9 mouse cellular contexts compared by ENCODE assay signal in the genomic region with DNA sequence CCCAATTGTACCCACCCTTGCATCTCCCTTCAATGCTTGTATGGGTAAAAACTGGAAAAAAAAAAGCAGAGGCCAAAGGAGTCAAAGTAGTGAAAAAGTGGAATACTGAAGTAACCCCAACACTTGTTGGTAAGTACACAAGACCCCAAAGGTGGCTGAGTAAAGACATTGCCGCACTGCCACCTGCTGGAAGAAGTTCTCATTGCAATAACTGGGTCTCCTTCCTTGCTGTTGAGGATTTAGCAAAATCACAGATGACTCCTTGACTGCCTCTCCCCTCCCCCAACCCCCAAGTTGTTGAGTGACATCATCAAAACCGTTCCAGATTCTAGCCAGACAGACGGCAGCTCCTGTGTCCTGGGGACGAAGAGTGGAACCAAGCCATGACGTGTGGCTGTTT.
DNase-seq lines count a peak whose midpoint lies in the region; ATAC-seq and TF ChIP-seq lines count a peak whose summit lies in the region.
"Had no signal": no experiment of that assay in that cellular context is flagged by ENCODE, and none has a peak within 500 bp of the region (broad histone marks: within the 10 kb centered on the region; RNA-seq: fewer than 3 reads in every experiment).

No protein-coding gene starts in this region.

- intact Hi-C loops in left cerebral cortex, postnatal 14 days (cut with DNase I): loop anchor here (5.0 kb wide), 2 partner anchors 233 to 283 kb away; no protein-coding TSS in a partner anchor

- peak; percentile 38 for DNase-seq in kidney, adult 9 months
- DNase-seq in MN1 (ENCODE audit: low spot score): peak; percentile 69
- peak; percentile 76 for DNase-seq in brain, embryonic 14.5 days (ENCODE audit: low read depth)
- DNase-seq in frontal cortex, postnatal 36 days (ENCODE audit: low spot score in 2 of 2): peak; percentile 68 to 78
- DNase-seq in left cerebral cortex, postnatal 14 days (ENCODE audit: low spot score in 2 of 2): peak; percentile 85 to 88
- DNase-seq in ovary, postnatal 36 days (ENCODE audit: low spot score): peak; percentile 37

- H3K36me3 ChIP-seq in kidney, embryonic 16.5 days (ENCODE audit: insufficient read depth, low read length): no peaks in the 10 kb centered on the region

- no peak overlapping the region for H3K9ac ChIP-seq in kidney, embryonic 16.5 days (replicated peaks; ENCODE audit: low read length)

- no peak for ATAC-seq in kidney, embryonic 16.5 days (ENCODE audit: low FRiP score, low TSS enrichment)
- ATAC-seq in monocyte, adult 5-6 weeks (replicated peaks; ENCODE audit: insufficient number of reproducible peaks, low FRiP score, low TSS enrichment, poor library complexity, severe bottlenecking): no peak

- TF ChIP-seq CTCF in brain, embryonic 14.5 days (IDR thresholded peaks at IDR 0.05; ENCODE audit: borderline replicate concordance, extremely low read depth, insufficient read depth, insufficient read length): peak; percentile 78; the same call in 1 of the 2 replicates

- no peaks in the 10 kb centered on the region for H3K27me3 ChIP-seq in kidney, embryonic 16.5 days (ENCODE audit: insufficient read depth, low read length)

- no peak overlapping the region for H3K27ac ChIP-seq in kidney, embryonic 16.5 days (ENCODE audit: low read length)

- no peaks in the 10 kb centered on the region for H3K4me1 ChIP-seq in kidney, embryonic 16.5 days (ENCODE audit: insufficient read depth, low read length)

- no peak overlapping the region for H3K4me2 ChIP-seq in kidney, embryonic 16.5 days (replicated peaks; ENCODE audit: low read depth, low read length)

- no peak overlapping the region for H3K4me3 ChIP-seq in kidney, embryonic 16.5 days (ENCODE audit: low read length)
- H3K4me3 ChIP-seq: myocyte had no signal

- no peaks in the 10 kb centered on the region for H3K9me3 ChIP-seq in kidney, embryonic 16.5 days (ENCODE audit: low read length)

- TF ChIP-seq POLR2A in brain, embryonic 14.5 days (IDR thresholded peaks at IDR 0.05; ENCODE audit: borderline replicate concordance, extremely low read depth, insufficient read depth, insufficient read length, poor library complexity, severe bottlenecking): no peak

- WGBS in kidney, embryonic 16.5 days: 37% methylated on average over 5 of the region's 5 CpGs
